Mouse (Mus musculus): Measurements from ENCODE around the gene Nhlrc1.

Gene Nhlrc1

GRCm38 (mm10) chr13:47001590-47001989, 13.1 kb downstream of the Nhlrc1 start:
- peak; percentile 91 for DNase-seq (ENCODE audit: low read depth, low spot score)

GRCm38 (mm10) chr13:46999498-46999897, 15.2 kb downstream of the Nhlrc1 start:
- DNase-seq (ENCODE audit: low read depth, low spot score) = no peak

- DNase-seq (ENCODE audit: low read depth, low spot score) = no peak
These were observed 17.3 kb downstream of the Nhlrc1 start for GRCm38 (mm10) chr13:46997355-46997754.

GRCm38 (mm10) chr13:46993274-46993551, 21.4 kb downstream of the Nhlrc1 start:
- DNase-seq (ENCODE audit: low read depth, low spot score) = no peak

- no peak for DNase-seq (ENCODE audit: low read depth, low spot score)
These were observed 22.0 kb downstream of the Nhlrc1 start for GRCm38 (mm10) chr13:46992516-46993273.

GRCm38 (mm10) chr13:46990376-46991011, 24.2 kb downstream of the Nhlrc1 start:
- no peak for DNase-seq (ENCODE audit: low read depth, low spot score)

- DNase-seq (ENCODE audit: low read depth, low spot score) = no peak
These were observed 26.7 kb downstream of the Nhlrc1 start for GRCm38 (mm10) chr13:46987941-46988340.

- DNase-seq (ENCODE audit: low read depth, low spot score) = no peak
These were observed 28.4 kb downstream of the Nhlrc1 start for GRCm38 (mm10) chr13:46986208-46986607.

- no peak for DNase-seq (ENCODE audit: low read depth, low spot score)
These were observed 30.8 kb downstream of the Nhlrc1 start for GRCm38 (mm10) chr13:46983878-46984277.

- no peak for DNase-seq (ENCODE audit: low read depth, low spot score)
These were observed 34.7 kb downstream of the Nhlrc1 start for GRCm38 (mm10) chr13:46979836-46980490.

- peak; percentile 66 for DNase-seq (ENCODE audit: low read depth, low spot score)
These were observed 38.1 kb downstream of the Nhlrc1 start for GRCm38 (mm10) chr13:46976532-46976931.

- no peak for DNase-seq (ENCODE audit: low read depth, low spot score)
These were observed 38.7 kb downstream of the Nhlrc1 start for GRCm38 (mm10) chr13:46975930-46976329.

GRCm38 (mm10) chr13:46975031-46975551, 39.6 kb downstream of the Nhlrc1 start:
- DNase-seq (ENCODE audit: low read depth, low spot score) = peak; percentile 93

- DNase-seq (ENCODE audit: low read depth, low spot score) = no peak
These were observed 44.2 kb downstream of the Nhlrc1 start for GRCm38 (mm10) chr13:46970286-46970945.

GRCm38 (mm10) chr13:46968626-46969025, 46.0 kb downstream of the Nhlrc1 start:
- no peak for DNase-seq (ENCODE audit: low read depth, low spot score)

- no peak for DNase-seq (ENCODE audit: low read depth, low spot score)
These were observed 47.3 kb downstream of the Nhlrc1 start for GRCm38 (mm10) chr13:46967308-46967707.
